Mouse (Mus musculus) lung, embryonic 14.5 days (tissue): ENCODE results near the gene Foxi1. TPM values are rescaled to one million over a fixed set of nuclear protein-coding genes. Genes with fewer than 3 reads are reported as not detected.

Experiments
- ATAC-seq: fragments of 200-750 bp; cut with Nextera tagmentation; 2 replicates; pipeline ENCODE4 v1.8.0; 2017; ENCODE audit warnings: mild to moderate bottlenecking, moderate TSS enrichment, moderate library complexity; ENCODE audit not compliant: insufficient read depth
- DNase-seq: peaks from one replicate; pipeline ENCODE4 v3.0.0-alpha.2; 2015
- H3K27ac ChIP-seq: fragments of 300-500 bp; sonication (generic); 2 replicates; pipeline ENCODE4 v1.5.1; 2014; ENCODE audit warnings: low read depth, mild to moderate bottlenecking, moderate library complexity
- H3K27me3 ChIP-seq: fragments of 300-500 bp; sonication (generic); 2 replicates; pipeline ENCODE4 v1.6.1; 2014; ENCODE audit warnings: low read length, control low read depth; ENCODE audit not compliant: insufficient read depth
- H3K36me3 ChIP-seq: fragments of 300-500 bp; sonication (generic); 2 replicates; pipeline ENCODE4 v1.6.1; 2014; ENCODE audit warnings: control low read depth; ENCODE audit not compliant: insufficient read depth
- H3K4me1 ChIP-seq: fragments of 300-500 bp; sonication (generic); 2 replicates; pipeline ENCODE4 v1.6.1; 2014; ENCODE audit warnings: antibody characterized with exemption, control low read depth; ENCODE audit not compliant: insufficient read depth
- H3K4me2 ChIP-seq: fragments of 300-500 bp; sonication (generic); 2 replicates; pipeline ENCODE4 v1.6.1; 2014; ENCODE audit warnings: mild to moderate bottlenecking
- H3K4me3 ChIP-seq: fragments of 300-500 bp; sonication (generic); 2 replicates; pipeline ENCODE4 v1.5.1; 2014; ENCODE audit warnings: low read depth, low read length
- H3K9ac ChIP-seq: fragments of 300-500 bp; sonication (generic); 2 replicates; pipeline ENCODE4 v1.6.1; 2014
- H3K9me3 ChIP-seq: fragments of 300-500 bp; sonication (generic); 2 replicates; pipeline ENCODE4 v1.6.1; 2016; ENCODE audit warnings: low read depth, low read length, control low read depth
- CTCF ChIP-seq: IDR thresholded peaks from 2 replicates; pipeline ENCODE4 v1.5.1; 2016; ENCODE audit warnings: antibody characterized with exemption, low read depth
- WGBS: fragments of 180-500 bp; shearing (Covaris S2); extraction: QIAGEN DNeasy Blood & Tissue Kit; methylation state at CpG from one replicate; pipeline ENCODE4 v1.1.7; 2014; 5-methylcytosine and 5-hydroxymethylcytosine counted together
- polyA plus RNA-seq: library from polyadenylated mRNA; unstranded; fragments of >200 nt; fragmentation: Nextera tagmentation; extraction: Ambion mirVana; gene quantifications from 2 replicates; pipeline ENCODE4 v1.2.1, GENCODE M21; 2014

Gene Foxi1
- polyA plus RNA-seq: not detected in 2 replicates

- no peaks in the 10 kb centered on the region for H3K36me3 ChIP-seq
- H3K4me3 ChIP-seq: no peak within 1 kb of the TSS
- no peaks in the 10 kb centered on the region for H3K27me3 ChIP-seq
- no peak for TF ChIP-seq CTCF
- DNase-seq (no peak), ATAC-seq (no peak)
- no peak within 1 kb of the TSS for H3K9ac ChIP-seq
- no peaks in the 10 kb centered on the region for H3K4me1 ChIP-seq
- WGBS: 64% methylated on average over 10 of the region's 10 CpGs
- H3K9me3 ChIP-seq: no peaks in the 10 kb centered on the region
- H3K27ac ChIP-seq: no peak within 1 kb of the TSS
- H3K4me2 ChIP-seq: no peak within 1 kb of the TSS
Measured at GRCm38 (mm10) chr11:34207989-34208388, at the start of gene Foxi1. Gene Foxi1 (minus strand): TSS chr11:34208089.

GRCm38 (mm10) chr11:34242979-34243378, 35.1 kb upstream of the Foxi1 start:
- Histone ChIP-seq H3K27me3 (no peaks in the 10 kb centered on the region), H3K9ac (no peak overlapping the region), H3K27ac (no peak overlapping the region), H3K4me1 (no peaks in the 10 kb centered on the region), H3K9me3 (no peaks in the 10 kb centered on the region), H3K4me2 (no peak overlapping the region), H3K4me3 (no peak overlapping the region), H3K36me3 (no peaks in the 10 kb centered on the region)
- 22% methylated on average over 6 of the region's 6 CpGs for WGBS
- TF ChIP-seq CTCF: 0 out of 2 replicates have a peak, but pooled peaks have one; percentile 7
- ATAC-seq: peak; percentile 85; the same call in 1 of the 2 replicates
- peak; percentile 71 for DNase-seq

GRCm38 (mm10) chr11:34240252-34240651, 32.4 kb upstream of the Foxi1 start:
- no peak for ATAC-seq
- 93% methylated on average over 1 of the region's 1 CpGs for WGBS
- Histone ChIP-seq H3K27ac (no peak overlapping the region), H3K4me2 (no peak overlapping the region), H3K9ac (no peak overlapping the region), H3K4me1 (no peaks in the 10 kb centered on the region), H3K4me3 (no peak overlapping the region), H3K27me3 (no peaks in the 10 kb centered on the region), H3K36me3 (no peaks in the 10 kb centered on the region), H3K9me3 (no peaks in the 10 kb centered on the region)
- TF ChIP-seq CTCF: no peak
- no peak for DNase-seq

- Histone ChIP-seq H3K27me3 (no peaks in the 10 kb centered on the region), H3K4me3 (no peak overlapping the region), H3K4me2 (no peak overlapping the region), H3K9me3 (no peaks in the 10 kb centered on the region), H3K36me3 (no peaks in the 10 kb centered on the region), H3K4me1 (no peaks in the 10 kb centered on the region), H3K9ac (no peak overlapping the region), H3K27ac (no peak overlapping the region)
- no peak for DNase-seq
- 81% methylated on average over 2 of the region's 2 CpGs for WGBS
- no peak for ATAC-seq
- no peak for TF ChIP-seq CTCF
Measured at GRCm38 (mm10) chr11:34239691-34240090, 31.8 kb upstream of the Foxi1 start.

- Histone ChIP-seq H3K4me1 (no peaks in the 10 kb centered on the region), H3K4me3 (no peak overlapping the region), H3K36me3 (no peaks in the 10 kb centered on the region), H3K27ac (no peak overlapping the region), H3K27me3 (no peaks in the 10 kb centered on the region), H3K9me3 (no peaks in the 10 kb centered on the region), H3K4me2 (no peak overlapping the region), H3K9ac (no peak overlapping the region)
- ATAC-seq (no peak), DNase-seq (no peak)
- TF ChIP-seq CTCF: no peak
- 78% methylated on average over 6 of the region's 6 CpGs for WGBS
Measured at GRCm38 (mm10) chr11:34236885-34237284, 29.0 kb upstream of the Foxi1 start.

GRCm38 (mm10) chr11:34236091-34236759, 28.3 kb upstream of the Foxi1 start:
- Histone ChIP-seq H3K4me2 (no peak overlapping the region), H3K4me3 (no peak overlapping the region), H3K27ac (no peak overlapping the region), H3K9ac (no peak overlapping the region), H3K27me3 (no peaks in the 10 kb centered on the region), H3K9me3 (no peaks in the 10 kb centered on the region), H3K4me1 (no peaks in the 10 kb centered on the region), H3K36me3 (no peaks in the 10 kb centered on the region)
- DNase-seq: peak; percentile 42
- 37% methylated on average over 5 of the region's 5 CpGs for whole genome bisulfite sequencing
- peak; percentile 45 for TF ChIP-seq CTCF
- ATAC-seq: no peak

- H3K4me3 ChIP-seq: no peak overlapping the region
- peak; percentile 83 for TF ChIP-seq CTCF
- no peaks in the 10 kb centered on the region for H3K4me1 ChIP-seq
- peak; percentile 62; the same call in 1 of the 2 replicates for ATAC-seq
- WGBS: 39% methylated on average over 6 of the region's 6 CpGs
- no peak overlapping the region for H3K9ac ChIP-seq
- DNase-seq: peak; percentile 86
- H3K27me3 ChIP-seq: no peaks in the 10 kb centered on the region
- H3K9me3 ChIP-seq: no peaks in the 10 kb centered on the region
- H3K36me3 ChIP-seq: no peaks in the 10 kb centered on the region
- H3K27ac ChIP-seq: no peak overlapping the region
- H3K4me2 ChIP-seq: no peak overlapping the region
Measured at GRCm38 (mm10) chr11:34228758-34229364, 21.0 kb upstream of the Foxi1 start.
